Mouse (Mus musculus) mouse embryonic stem cell (cell line): Measurements from ENCODE around the gene Cdrt4.

Experiments used
- in situ Hi-C, 2 experiments: fragments of 300-500 bp; cut with MboI; formaldehyde crosslinking; loops; 1 replicate in 1 of 2; 3 replicates in 1 of 2; pipeline ENCODE4 v1.14.3; 2019 to 2020; ENCODE audit warnings: low sequenced_read_pairs in 2 of 2, low pct_unique_long_range_greater_than_20kb in 1 of 2, mixed read lengths in 1 of 2; ENCODE audit not compliant: unreplicated experiment in 1 of 2

Gene Cdrt4

DNA sequence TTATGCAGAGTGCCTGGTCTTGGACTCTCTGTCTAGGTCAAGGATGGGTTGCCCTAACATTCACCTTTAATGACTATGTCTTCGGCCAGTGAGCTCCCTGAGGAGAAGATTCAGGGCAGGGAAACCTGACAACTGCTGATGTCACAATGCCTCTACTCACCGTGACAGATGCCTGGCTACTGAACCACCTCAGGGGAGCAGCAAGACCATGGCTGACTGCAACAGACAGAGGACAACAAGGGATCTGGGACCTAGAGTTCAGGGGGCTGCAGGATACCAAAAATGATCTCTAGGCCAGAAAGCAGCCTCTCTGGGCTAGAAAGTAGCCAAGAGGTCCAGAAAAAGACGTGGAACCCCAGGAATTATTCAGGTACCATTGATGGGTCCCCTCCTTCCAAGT, at the start of gene Cdrt4:
Gene Cdrt4, plus strand, starts transcription at position 182 of the 400 bp plus-strand sequence.
- in situ Hi-C loops = no loop called here

DNA sequence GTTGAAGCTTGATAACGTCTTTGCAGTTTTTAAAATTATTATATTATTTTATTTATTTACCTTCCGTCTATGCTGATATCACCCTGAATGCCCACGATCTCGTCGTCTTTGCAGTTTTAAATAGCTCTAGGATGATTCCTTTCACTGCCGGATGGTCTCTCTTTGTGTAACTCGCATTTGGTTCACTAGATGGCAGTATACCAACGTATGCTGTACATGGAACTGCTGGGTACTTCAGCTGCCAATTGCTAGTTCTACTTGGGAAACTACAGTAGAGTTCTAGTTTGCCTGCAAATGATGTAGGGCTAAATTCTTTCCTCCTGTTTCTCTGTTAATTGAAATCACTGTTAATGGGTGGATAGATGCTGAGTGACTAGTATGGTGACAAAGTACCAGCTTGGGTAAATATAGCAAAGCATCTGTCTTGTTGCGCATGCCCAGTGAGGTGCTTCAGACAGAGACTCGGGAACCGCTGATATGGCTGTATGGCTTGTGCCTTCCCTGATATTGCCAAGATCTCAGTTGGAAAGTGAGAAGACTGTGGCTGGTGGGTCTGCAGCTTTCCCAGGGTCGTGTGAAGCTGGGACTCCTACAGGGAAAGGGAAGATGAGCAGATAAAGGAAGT, 49.2 kb upstream of the Cdrt4 start:
- in situ Hi-C loops = no loop called here

- in situ Hi-C loops = no loop called here
Measured at GRCm38 (mm10) chr11:62903871-62904495, 47.0 kb upstream of the Cdrt4 start.

- in situ Hi-C loops = no loop called here
Measured at GRCm38 (mm10) chr11:62909720-62910306, 41.2 kb upstream of the Cdrt4 start.

DNA sequence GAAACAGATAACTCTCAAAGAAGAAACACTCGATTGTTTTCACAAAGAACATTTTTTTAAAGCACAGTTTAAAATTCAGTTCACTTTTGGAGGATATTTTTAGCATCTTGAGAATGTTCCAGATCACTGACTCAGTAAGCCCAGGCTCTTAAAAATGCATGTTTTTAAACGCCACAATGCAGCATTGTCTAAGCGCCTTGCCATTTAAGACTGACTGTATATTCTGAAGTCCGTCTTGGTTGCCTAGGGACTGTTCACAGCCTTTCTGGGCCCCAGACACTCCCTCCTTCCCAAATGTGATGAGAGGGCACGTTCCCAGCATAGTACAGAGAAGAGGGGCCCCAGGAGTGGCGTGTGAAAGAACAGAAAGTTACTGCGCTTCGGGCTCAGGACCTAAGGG, 39.6 kb upstream of the Cdrt4 start:
- in situ Hi-C loops = no loop called here

DNA sequence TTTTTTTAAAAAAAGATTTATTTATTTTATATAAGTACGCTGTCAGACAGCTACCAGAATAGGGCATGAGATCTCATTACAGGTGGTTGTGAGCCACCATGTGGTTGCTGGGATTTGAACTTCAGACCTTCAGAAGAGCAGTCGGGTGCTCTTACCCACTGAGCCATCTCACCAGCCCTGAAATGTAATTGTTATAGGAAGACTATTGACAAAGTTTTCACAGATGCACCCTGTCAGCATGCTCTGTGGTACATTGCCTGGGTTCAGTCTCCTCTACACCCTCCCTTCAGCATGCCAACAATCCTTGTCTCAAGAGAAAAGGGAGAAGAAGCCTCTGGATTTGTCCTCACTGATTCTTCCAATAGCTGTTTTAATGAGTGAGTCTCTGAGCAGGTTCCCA, 37.9 kb upstream of the Cdrt4 start:
- in situ Hi-C loops = no loop called here

DNA sequence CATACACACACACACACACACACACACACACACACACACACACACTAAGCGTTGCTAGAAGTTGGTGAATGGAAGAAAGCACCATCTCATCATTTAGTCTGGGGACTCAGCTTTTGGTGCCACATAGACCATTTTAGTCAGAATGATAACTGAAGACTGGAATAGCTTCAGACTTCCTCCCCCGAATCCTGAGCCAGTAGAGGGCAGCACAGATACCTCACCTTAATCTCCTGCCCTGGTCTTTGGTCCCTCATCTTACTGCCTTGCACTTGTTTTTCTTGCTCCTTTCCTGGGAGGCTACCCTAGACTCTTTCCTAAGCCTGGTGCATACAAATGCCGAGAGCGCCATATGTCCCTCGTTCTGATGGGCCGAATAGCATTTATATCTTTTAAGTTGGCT, 36.5 kb upstream of the Cdrt4 start:
- in situ Hi-C loops = no loop called here

- in situ Hi-C loops = loop anchor here in 1 of 2 experiments (5.0 kb wide), 1 partner anchor 158 kb away; no protein-coding TSS in a partner anchor
Measured at GRCm38 (mm10) chr11:62915486-62915885, 35.5 kb upstream of the Cdrt4 start.

DNA sequence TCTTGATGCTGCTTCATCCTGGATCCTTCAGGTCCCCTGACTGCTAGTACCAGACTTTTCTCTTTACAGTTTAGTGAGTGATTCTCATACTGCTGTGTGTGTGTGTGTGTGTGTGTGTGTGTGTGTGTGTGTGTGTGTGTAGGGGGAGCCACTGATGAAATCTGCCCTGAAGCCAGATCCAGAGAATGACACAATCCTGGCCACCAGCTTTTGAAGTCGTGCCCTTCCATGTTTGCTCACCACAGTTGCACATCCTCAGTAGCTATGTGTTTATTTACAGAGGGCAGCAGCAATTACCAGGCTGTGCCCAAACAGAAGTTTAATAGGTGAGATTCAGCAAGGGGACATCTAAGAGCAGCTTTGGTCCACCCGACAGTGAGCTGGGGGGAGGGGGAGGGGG, 34.2 kb upstream of the Cdrt4 start:
- in situ Hi-C loops = loop anchor here in 1 of 2 experiments (5.0 kb wide), 1 partner anchor 159 kb away; no protein-coding TSS in a partner anchor

DNA sequence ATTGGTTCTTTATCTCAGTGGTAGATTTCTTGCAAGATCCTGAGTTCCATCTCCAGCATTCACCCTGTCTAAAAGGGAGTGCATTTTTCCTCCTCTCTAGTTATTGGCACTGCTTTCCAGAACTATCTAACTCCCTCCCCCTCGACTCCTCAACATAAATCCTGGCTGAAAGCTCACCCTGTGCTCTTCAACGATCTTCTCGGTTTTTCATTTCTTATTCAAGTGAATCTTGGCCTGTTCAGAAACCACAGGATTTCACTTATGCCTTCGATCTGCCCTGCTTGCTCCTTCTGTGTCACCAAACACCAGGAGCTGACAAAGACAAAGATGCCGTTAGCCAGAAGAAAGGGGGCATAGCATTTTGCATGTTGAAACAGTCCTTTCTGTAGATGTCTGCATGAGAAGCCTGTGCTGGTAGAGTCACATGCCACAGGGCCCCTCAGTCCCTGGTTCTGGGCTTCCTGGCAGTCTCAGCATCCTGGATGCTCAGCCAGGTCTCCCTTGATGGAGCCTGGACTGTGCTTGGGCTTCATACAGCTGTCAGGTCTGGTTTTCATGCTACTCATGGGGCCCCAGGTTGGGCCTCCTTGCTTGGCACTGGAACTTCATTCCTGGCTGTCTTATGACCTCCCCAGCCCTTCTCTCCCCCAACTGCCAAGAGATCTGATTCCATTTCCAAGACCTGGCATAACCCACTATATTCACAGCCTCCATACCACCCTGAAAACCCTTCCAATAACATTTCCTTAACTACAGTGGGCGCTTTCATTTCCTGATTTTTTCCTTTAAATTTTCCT, 30.8 kb upstream of the Cdrt4 start:
- in situ Hi-C loops = loop anchor here in 1 of 2 experiments (5.0 kb wide), 1 partner anchor 163 kb away; no protein-coding TSS in a partner anchor

DNA sequence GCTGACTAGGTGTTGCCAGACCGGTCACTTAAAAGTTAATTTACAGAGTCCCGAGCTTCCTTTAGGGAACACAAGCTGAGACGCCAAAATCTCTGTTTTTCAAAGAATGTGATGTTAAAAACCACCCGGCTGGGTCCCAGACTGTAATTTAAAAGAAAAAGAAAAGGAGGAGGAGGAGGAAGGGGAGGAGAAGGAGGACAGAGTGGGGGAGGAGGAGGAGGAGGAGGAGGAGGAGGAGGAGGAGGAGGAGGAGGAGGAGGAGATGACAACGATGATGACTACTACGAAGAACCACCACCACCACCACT, 30.3 kb upstream of the Cdrt4 start:
- in situ Hi-C loops = no loop called here

DNA sequence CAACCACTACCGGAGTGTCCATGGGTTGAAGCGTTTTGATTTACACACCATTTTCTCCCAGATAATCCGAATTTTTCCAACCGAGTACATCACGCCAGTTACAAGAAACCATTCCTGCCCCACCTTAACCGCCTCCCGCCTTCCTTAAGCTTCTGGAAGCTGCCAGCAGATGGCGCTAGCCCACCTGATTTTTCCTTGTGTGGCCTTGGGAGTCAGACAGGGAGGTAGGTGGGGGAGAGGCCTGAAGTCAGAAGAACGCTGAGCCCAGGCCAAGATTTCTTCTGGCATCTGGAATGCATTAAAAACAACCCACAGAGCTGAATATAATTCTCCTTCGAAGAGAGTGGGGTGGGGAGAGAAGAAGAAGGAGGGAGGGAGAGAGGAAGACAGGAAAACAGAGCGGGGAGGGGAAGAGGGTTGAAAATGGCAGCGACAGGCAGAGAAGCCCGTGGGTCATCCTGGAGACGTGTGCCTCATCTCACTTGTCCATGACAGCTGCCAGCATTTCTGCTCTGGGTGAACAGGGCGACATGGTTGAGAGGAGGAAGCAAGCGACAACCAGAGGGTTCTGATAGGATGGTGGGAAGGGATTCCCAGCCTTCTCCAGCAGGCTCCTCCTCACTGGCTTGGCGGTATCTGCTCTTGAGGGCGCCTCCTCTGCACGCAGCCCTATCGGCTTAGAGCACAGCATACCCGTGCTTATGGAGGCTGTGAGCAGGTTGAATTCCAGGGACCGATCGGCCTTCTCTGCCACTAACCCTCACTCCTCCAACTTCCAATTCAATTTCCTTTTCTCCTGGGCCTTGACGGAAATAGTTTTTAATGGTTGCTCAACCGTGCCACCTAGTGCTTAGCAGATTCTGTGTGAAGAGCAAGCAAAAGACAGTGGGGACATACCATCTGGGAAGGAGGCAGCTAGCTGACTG, 29.7 kb upstream of the Cdrt4 start:
- in situ Hi-C loops = no loop called here

GRCm38 (mm10) chr11:62924091-62924761, 26.8 kb upstream of the Cdrt4 start:
- in situ Hi-C loops = no loop called here

- in situ Hi-C loops = loop anchor here in 1 of 2 experiments (10.0 kb wide), 1 partner anchor 215 kb away; no protein-coding TSS in a partner anchor
Measured at GRCm38 (mm10) chr11:62929799-62930198, 21.2 kb upstream of the Cdrt4 start.

- in situ Hi-C loops = loop anchor here in 1 of 2 experiments (10.0 kb wide), 1 partner anchor 214 kb away; no protein-coding TSS in a partner anchor
Measured at GRCm38 (mm10) chr11:62930574-62930973, 20.4 kb upstream of the Cdrt4 start.

DNA sequence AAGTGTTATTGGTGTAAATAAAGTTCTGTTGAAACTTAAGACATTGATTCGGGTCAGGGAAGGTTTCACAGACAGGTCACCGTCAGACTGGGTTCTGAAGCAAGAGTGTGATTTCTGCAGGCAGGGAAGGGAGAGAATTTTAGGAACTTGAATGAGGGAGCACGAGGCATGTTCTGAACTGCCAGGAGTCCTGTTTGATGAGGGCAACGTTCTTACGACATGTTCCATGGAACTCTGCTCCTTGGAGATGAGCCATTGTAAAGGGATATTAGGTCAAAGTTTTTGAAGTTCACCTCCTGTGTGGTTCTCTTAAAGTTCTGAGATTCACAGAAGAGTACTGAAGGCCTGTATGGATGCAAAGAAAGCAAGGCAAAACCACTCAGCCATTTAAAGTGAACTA, 19.9 kb upstream of the Cdrt4 start:
- in situ Hi-C loops = loop anchor here in 1 of 2 experiments (10.0 kb wide), 1 partner anchor 214 kb away; no protein-coding TSS in a partner anchor

GRCm38 (mm10) chr11:62933099-62933498, 17.9 kb upstream of the Cdrt4 start:
- in situ Hi-C loops = loop anchor here in 1 of 2 experiments (10.0 kb wide), 1 partner anchor 212 kb away; no protein-coding TSS in a partner anchor
